Comparison of ENCODE assay signal across 27 mouse cellular contexts in the genomic region with DNA sequence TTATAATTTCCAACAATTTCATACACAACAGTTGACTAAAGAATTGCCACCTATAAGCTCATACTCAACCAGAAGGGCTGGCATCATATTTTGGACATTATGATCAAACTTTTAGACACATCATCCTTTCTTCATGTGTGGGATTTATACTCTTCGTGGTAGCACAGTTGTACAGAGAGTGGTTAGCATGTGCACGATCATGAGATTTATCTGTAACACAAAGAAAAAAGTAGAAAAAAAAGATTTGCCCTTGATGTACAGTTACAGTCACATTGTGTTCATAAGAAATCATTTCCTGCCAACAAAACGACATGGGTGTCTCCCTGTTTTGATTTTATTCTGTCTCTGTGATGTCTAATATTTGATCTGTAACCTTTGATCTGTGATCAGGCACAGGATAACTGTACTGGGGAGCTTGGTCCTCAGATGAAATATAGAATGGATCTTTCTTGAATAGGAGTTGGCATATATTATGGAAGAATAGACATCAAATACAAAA.
"Had no signal": no experiment of that assay in that cellular context is flagged by ENCODE, and none has a peak within 500 bp of the region (broad histone marks: within the 10 kb centered on the region; RNA-seq: fewer than 3 reads in every experiment).

No protein-coding gene starts in this region.

- H3K9me3 ChIP-seq: limb, embryonic 12.5 days; limb, embryonic 15.5 days; megakaryocyte, embryonic 14.5 days; midbrain, embryonic 10.5 days; midbrain, embryonic 13.5 days; neural tube, embryonic 12.5 days; neural tube, embryonic 15.5 days had no signal

- H3K4me2 ChIP-seq: limb, embryonic 12.5 days; limb, embryonic 15.5 days; liver, embryonic 11.5 days; lung, embryonic 14.5 days; midbrain, embryonic 13.5 days; neural tube, embryonic 12.5 days; neural tube, embryonic 15.5 days had no signal

- H3K27me3 ChIP-seq: limb, embryonic 12.5 days; limb, embryonic 15.5 days; megakaryocyte, embryonic 14.5 days; midbrain, embryonic 13.5 days; neural tube, embryonic 12.5 days; neural tube, embryonic 15.5 days had no signal

- H3K27ac ChIP-seq: left cerebral cortex, adult 2 months; limb, embryonic 12.5 days; limb, embryonic 15.5 days; liver, embryonic 14.5 days; macrophage; midbrain, embryonic 10.5 days; midbrain, embryonic 13.5 days; neural tube, embryonic 12.5 days; neural tube, embryonic 15.5 days; stomach, postnatal 0 days had no signal

- ATAC-seq: liver, postnatal 0 days; lung, postnatal 0 days; midbrain, embryonic 13.5 days; midbrain, embryonic 16.5 days had no signal

- DNase-seq: kidney, adult 9 months; kidney, postnatal 36 days; layer of hippocampus, postnatal 36 days; left cerebral cortex, postnatal 4 days; liver, postnatal 0 days; lung, embryonic 14.5 days; right cerebral cortex, adult 18-20 months; right cerebral cortex, postnatal 14 days; right cerebral cortex, postnatal 4 days; thymus, adult 2 months; thymus, postnatal 14 days; thymus, postnatal 4 days had no signal

- H3K36me3 ChIP-seq: limb, embryonic 12.5 days; limb, embryonic 15.5 days; midbrain, embryonic 10.5 days; midbrain, embryonic 13.5 days; neural tube, embryonic 12.5 days; neural tube, embryonic 15.5 days had no signal

- H3K4me3 ChIP-seq: left cerebral cortex, adult 2 months; limb, embryonic 12.5 days; limb, embryonic 15.5 days; midbrain, embryonic 10.5 days; midbrain, embryonic 13.5 days; myocyte; neural tube, embryonic 12.5 days; neural tube, embryonic 15.5 days had no signal

- H3K9ac ChIP-seq: limb, embryonic 12.5 days; limb, embryonic 15.5 days; liver, embryonic 14.5 days; liver, postnatal 0 days; lung, embryonic 14.5 days; midbrain, embryonic 13.5 days; neural tube, embryonic 12.5 days; neural tube, embryonic 15.5 days had no signal

- H3K4me1 ChIP-seq: limb, embryonic 12.5 days; limb, embryonic 15.5 days; midbrain, embryonic 10.5 days; midbrain, embryonic 13.5 days; neural tube, embryonic 12.5 days; neural tube, embryonic 15.5 days had no signal
